Comparison of ENCODE assay signal across 10 mouse cellular contexts in the genomic region with DNA sequence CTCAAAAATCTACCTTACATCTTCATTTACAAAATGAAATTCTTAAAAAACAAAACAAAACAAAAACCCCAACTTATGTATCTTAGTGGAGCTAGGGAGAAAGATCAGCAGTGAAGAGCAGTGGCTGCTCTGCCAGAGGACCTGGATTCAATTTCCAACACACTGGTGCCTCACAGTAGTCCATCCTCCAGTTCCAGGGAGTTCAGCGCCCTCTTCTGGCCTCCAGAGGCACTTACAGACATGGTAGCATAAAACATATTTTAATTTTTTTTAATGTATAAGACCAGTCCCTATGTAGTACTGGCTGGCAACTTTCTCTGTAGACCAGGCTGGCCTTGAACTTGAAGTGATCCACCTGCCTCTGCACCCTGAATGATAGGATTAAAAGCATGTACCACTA. TPM values are rescaled to one million over a fixed set of nuclear protein-coding genes. Genes with fewer than 3 reads are reported as not detected.
DNase-seq lines count a peak whose midpoint lies in the region; ATAC-seq lines count a peak whose summit lies in the region.
"Had no signal": no experiment of that assay in that cellular context is flagged by ENCODE, and none has a peak within 500 bp of the region (broad histone marks: within the 10 kb centered on the region; RNA-seq: fewer than 3 reads in every experiment).

No protein-coding gene starts in this region.

- WGBS in midbrain, embryonic 14.5 days: 38% methylated on average over 1 of the region's 1 CpGs
- 42% methylated on average over 1 of the region's 1 CpGs for WGBS in midbrain, embryonic 13.5 days
- WGBS in embryonic facial prominence, embryonic 10.5 days: 28% methylated on average over 1 of the region's 1 CpGs
- 15% methylated on average over 1 of the region's 1 CpGs for WGBS in hindbrain, embryonic 11.5 days

- H3K4me1 ChIP-seq in midbrain, embryonic 14.5 days (ENCODE audit: control insufficient read depth, insufficient read depth, low read length): 0 out of 2 replicates have a peak, but pooled peaks cover 3% of the 10 kb centered on the region
- H3K4me1 ChIP-seq in midbrain, embryonic 13.5 days (replicated peaks): peaks cover 20% of the 10 kb centered on the region; the same call in 1 of the 2 replicates
- peaks cover under 1% of the 10 kb centered on the region; the same call in 1 of the 2 replicates for H3K4me1 ChIP-seq in embryonic facial prominence, embryonic 10.5 days
- H3K4me1 ChIP-seq in hindbrain, embryonic 11.5 days (replicated peaks; ENCODE audit: control insufficient read depth, insufficient read depth, low read length): no peaks in the 10 kb centered on the region

- DNase-seq in adrenal gland, postnatal 36 days: peak; percentile 39 to 56
- DNase-seq in adrenal gland, adult 18-20 months (ENCODE audit: low spot score in 2 of 2): no peak
- DNase-seq in midbrain, embryonic 14.5 days: peak; percentile 49
- peak; percentile 36 for DNase-seq in embryonic facial prominence, embryonic 10.5 days (ENCODE audit: low spot score)
- DNase-seq in left cerebral cortex, adult 8-10 months (ENCODE audit: low spot score in 2 of 2): no peak
- no peak for DNase-seq in hindbrain, embryonic 11.5 days (ENCODE audit: low spot score)

- peaks cover 83% of the 10 kb centered on the region for H3K36me3 ChIP-seq in midbrain, embryonic 14.5 days (ENCODE audit: control insufficient read depth, insufficient read depth, low read length)
- H3K36me3 ChIP-seq in midbrain, embryonic 13.5 days: peaks cover 88% of the 10 kb centered on the region
- peaks cover 97% of the 10 kb centered on the region for H3K36me3 ChIP-seq in embryonic facial prominence, embryonic 10.5 days (replicated peaks)
- H3K36me3 ChIP-seq in hindbrain, embryonic 11.5 days (ENCODE audit: control insufficient read depth, insufficient read depth, low read length): peaks cover 7% of the 10 kb centered on the region

- no peaks in the 10 kb centered on the region for H3K27me3 ChIP-seq in midbrain, embryonic 14.5 days (ENCODE audit: control insufficient read depth, insufficient read depth, low read length)
- no peaks in the 10 kb centered on the region for H3K27me3 ChIP-seq in midbrain, embryonic 13.5 days
- no peaks in the 10 kb centered on the region for H3K27me3 ChIP-seq in embryonic facial prominence, embryonic 10.5 days (replicated peaks; ENCODE audit: low read depth, poor library complexity, severe bottlenecking)
- H3K27me3 ChIP-seq in hindbrain, embryonic 11.5 days (ENCODE audit: control insufficient read depth, insufficient read depth, low read length): no peaks in the 10 kb centered on the region
- H3K27me3 ChIP-seq: midbrain, embryonic 12.5 days had no signal

- no peaks in the 10 kb centered on the region for H3K9me3 ChIP-seq in midbrain, embryonic 14.5 days (ENCODE audit: control insufficient read depth, low read length)
- 0 out of 2 replicates have a peak, but pooled peaks cover 3% of the 10 kb centered on the region for H3K9me3 ChIP-seq in midbrain, embryonic 13.5 days
- no peaks in the 10 kb centered on the region for H3K9me3 ChIP-seq in embryonic facial prominence, embryonic 10.5 days
- H3K9me3 ChIP-seq in hindbrain, embryonic 11.5 days (ENCODE audit: control insufficient read depth, low read length): no peaks in the 10 kb centered on the region
- H3K9me3 ChIP-seq: midbrain, embryonic 12.5 days had no signal

- H3K27ac ChIP-seq in midbrain, embryonic 14.5 days (replicated peaks; ENCODE audit: low read depth, low read length): no peak overlapping the region
- H3K27ac ChIP-seq in midbrain, embryonic 13.5 days: no peak overlapping the region
- H3K27ac ChIP-seq in embryonic facial prominence, embryonic 10.5 days (replicated peaks): no peak overlapping the region
- no peak overlapping the region for H3K27ac ChIP-seq in hindbrain, embryonic 11.5 days (ENCODE audit: low read depth, low read length)
- H3K27ac ChIP-seq: midbrain, embryonic 12.5 days had no signal

- ATAC-seq in midbrain, embryonic 14.5 days (ENCODE audit: low FRiP score, low TSS enrichment): no peak
- ATAC-seq in midbrain, embryonic 13.5 days: no peak
- ATAC-seq in neutrophil, adult 5-6 weeks (ENCODE audit: extremely low read depth, insufficient number of reproducible peaks, low FRiP score, poor library complexity, severe bottlenecking): peak; percentile 25; the same call in 1 of the 2 replicates
- ATAC-seq in hindbrain, embryonic 11.5 days (ENCODE audit: low FRiP score): no peak

- H3K4me3 ChIP-seq in midbrain, embryonic 14.5 days (replicated peaks; ENCODE audit: low read depth, low read length): no peak overlapping the region
- no peak overlapping the region for H3K4me3 ChIP-seq in midbrain, embryonic 13.5 days (replicated peaks)
- H3K4me3 ChIP-seq in embryonic facial prominence, embryonic 10.5 days: no peak overlapping the region
- H3K4me3 ChIP-seq in hindbrain, embryonic 11.5 days (ENCODE audit: low read depth, low read length): no peak overlapping the region
- H3K4me3 ChIP-seq: erythroblast, embryonic 14.5 days; midbrain, embryonic 12.5 days had no signal

- no peak overlapping the region for H3K4me2 ChIP-seq in midbrain, embryonic 14.5 days (ENCODE audit: low read length)
- H3K4me2 ChIP-seq in midbrain, embryonic 13.5 days (replicated peaks): no peak overlapping the region
- no peak overlapping the region for H3K4me2 ChIP-seq in hindbrain, embryonic 11.5 days (replicated peaks; ENCODE audit: low read depth, low read length)
- H3K4me2 ChIP-seq: midbrain, embryonic 12.5 days had no signal

- H3K9ac ChIP-seq in midbrain, embryonic 14.5 days (replicated peaks; ENCODE audit: low read length): no peak overlapping the region
- no peak overlapping the region for H3K9ac ChIP-seq in midbrain, embryonic 13.5 days (replicated peaks)
- H3K9ac ChIP-seq in hindbrain, embryonic 11.5 days (ENCODE audit: low read depth, low read length): no peak overlapping the region
- H3K9ac ChIP-seq: midbrain, embryonic 12.5 days had no signal

RNA-seq across cellular contexts. Expression of a gene that starts 14.2 kb away (rescaled TPM):
- 10 to 100 TPM; 24.8 to 38.0 TPM for total RNA-seq in adrenal gland, postnatal 36 days (2021)
- total RNA-seq in adrenal gland, adult 18-20 months (2021): 10 to 100 TPM; 29.9 to 34.1 TPM
- 68.4 and 103 TPM in 2 replicates for polyA plus RNA-seq in midbrain, embryonic 14.5 days (2014; fragmentation: Nextera tagmentation; extraction: Ambion mirVana)
- 120 and 139 TPM in 2 replicates for polyA plus RNA-seq in midbrain, embryonic 13.5 days (2015; fragmentation: Nextera tagmentation; extraction: Ambion mirVana)
- 151 and 157 TPM in 2 replicates for polyA plus RNA-seq in embryonic facial prominence, embryonic 10.5 days (2016; fragmentation: Nextera tagmentation; extraction: Ambion mirVana)
- total RNA-seq in neutrophil, adult 5-6 weeks (2017): 9.9 and 12.5 TPM in 2 replicates
- total RNA-seq in left cerebral cortex, adult 8-10 months (2022): 1 to 10 TPM; 5.9 to 9.4 (median 9.0) TPM
- 73.6 and 92.0 TPM in 2 replicates for polyA plus RNA-seq in hindbrain, embryonic 11.5 days (2014; fragmentation: Nextera tagmentation; extraction: Ambion mirVana)

RNA-seq across cellular contexts. Expression of a gene that starts 25.3 kb away (rescaled TPM):
- 10 to 100 TPM; 10.5 to 11.3 TPM for total RNA-seq in adrenal gland, postnatal 36 days (2021)
- total RNA-seq in adrenal gland, adult 18-20 months (2021): 10 to 100 TPM in 1 of 2 experiments, 1 to 10 TPM in 1; 9.8 to 12.8 TPM
- 3.9 and 4.2 TPM in 2 replicates for polyA plus RNA-seq in midbrain, embryonic 14.5 days (2014; fragmentation: Nextera tagmentation; extraction: Ambion mirVana)
- 4.7 and 5.2 TPM in 2 replicates for polyA plus RNA-seq in midbrain, embryonic 13.5 days (2015; fragmentation: Nextera tagmentation; extraction: Ambion mirVana)
- polyA plus RNA-seq in embryonic facial prominence, embryonic 10.5 days (2016; fragmentation: Nextera tagmentation; extraction: Ambion mirVana): 13.5 and 15.3 TPM in 2 replicates
- 14.1 and 16.1 TPM in 2 replicates for total RNA-seq in neutrophil, adult 5-6 weeks (2017)
- total RNA-seq in left cerebral cortex, adult 8-10 months (2022): 1 to 10 TPM; 2.0 to 4.3 (median 2.8) TPM
- polyA plus RNA-seq in hindbrain, embryonic 11.5 days (2014; fragmentation: Nextera tagmentation; extraction: Ambion mirVana): 5.2 and 7.0 TPM in 2 replicates

RNA-seq across cellular contexts. Expression of a gene that starts 25.4 kb away (rescaled TPM):
- 10 to 100 TPM; 41.5 to 88.1 TPM for total RNA-seq in adrenal gland, postnatal 36 days (2021)
- 10 to 100 TPM; 54.7 to 76.5 TPM for total RNA-seq in adrenal gland, adult 18-20 months (2021)
- 6.4 and 6.9 TPM in 2 replicates for polyA plus RNA-seq in midbrain, embryonic 14.5 days (2014; fragmentation: Nextera tagmentation; extraction: Ambion mirVana)
- 5.0 and 5.9 TPM in 2 replicates for polyA plus RNA-seq in midbrain, embryonic 13.5 days (2015; fragmentation: Nextera tagmentation; extraction: Ambion mirVana)
- 8.8 and 9.2 TPM in 2 replicates for polyA plus RNA-seq in embryonic facial prominence, embryonic 10.5 days (2016; fragmentation: Nextera tagmentation; extraction: Ambion mirVana)
- total RNA-seq in neutrophil, adult 5-6 weeks (2017): 5.4 and 6.1 TPM in 2 replicates
- total RNA-seq in left cerebral cortex, adult 8-10 months (2022): 10 to 100 TPM; 24.8 to 34.9 (median 28.4) TPM
- polyA plus RNA-seq in hindbrain, embryonic 11.5 days (2014; fragmentation: Nextera tagmentation; extraction: Ambion mirVana): 6.8 and 9.5 TPM in 2 replicates

RNA-seq across cellular contexts. Expression of a gene that starts 32.2 kb away (rescaled TPM):
- total RNA-seq in adrenal gland, postnatal 36 days (2021): 1,000 to 10,000 TPM; 1,640 to 1,911 TPM
- 1,000 to 10,000 TPM; 1,582 to 1,912 TPM for total RNA-seq in adrenal gland, adult 18-20 months (2021)
- polyA plus RNA-seq in midbrain, embryonic 14.5 days (2014; fragmentation: Nextera tagmentation; extraction: Ambion mirVana): 977 and 1,164 TPM in 2 replicates
- polyA plus RNA-seq in midbrain, embryonic 13.5 days (2015; fragmentation: Nextera tagmentation; extraction: Ambion mirVana): 934 and 937 TPM in 2 replicates
- 1,123 and 1,138 TPM in 2 replicates for polyA plus RNA-seq in embryonic facial prominence, embryonic 10.5 days (2016; fragmentation: Nextera tagmentation; extraction: Ambion mirVana)
- 1,363 and 1,388 TPM in 2 replicates for total RNA-seq in neutrophil, adult 5-6 weeks (2017)
- total RNA-seq in left cerebral cortex, adult 8-10 months (2022): 100 to 1,000 TPM; 678 to 790 (median 743) TPM
- polyA plus RNA-seq in hindbrain, embryonic 11.5 days (2014; fragmentation: Nextera tagmentation; extraction: Ambion mirVana): 1,168 and 1,191 TPM in 2 replicates

RNA-seq across cellular contexts. Expression of a gene that starts 37.1 kb away (rescaled TPM):
- total RNA-seq in adrenal gland, postnatal 36 days (2021): 10 to 100 TPM; 85.9 to 89.9 TPM
- 10 to 100 TPM; 69.9 to 71.9 TPM for total RNA-seq in adrenal gland, adult 18-20 months (2021)
- 51.7 and 53.3 TPM in 2 replicates for polyA plus RNA-seq in midbrain, embryonic 14.5 days (2014; fragmentation: Nextera tagmentation; extraction: Ambion mirVana)
- 42.0 and 43.4 TPM in 2 replicates for polyA plus RNA-seq in midbrain, embryonic 13.5 days (2015; fragmentation: Nextera tagmentation; extraction: Ambion mirVana)
- polyA plus RNA-seq in embryonic facial prominence, embryonic 10.5 days (2016; fragmentation: Nextera tagmentation; extraction: Ambion mirVana): 107 and 123 TPM in 2 replicates
- not detected in 2 replicates for total RNA-seq in neutrophil, adult 5-6 weeks (2017)
- 10 to 100 TPM; 23.9 to 29.6 (median 26.2) TPM for total RNA-seq in left cerebral cortex, adult 8-10 months (2022)
- 57.7 and 69.3 TPM in 2 replicates for polyA plus RNA-seq in hindbrain, embryonic 11.5 days (2014; fragmentation: Nextera tagmentation; extraction: Ambion mirVana)

Comparison
In these comparisons a context has a peak if more than half of its experiments do, and no peak if none do; other contexts are left out.
1. DNase-seq: peak in adrenal gland, postnatal 36 days (2 of 2), midbrain, embryonic 14.5 days (single experiment) and embryonic facial prominence, embryonic 10.5 days (single experiment); none in adrenal gland, adult 18-20 months (0 of 2), left cerebral cortex, adult 8-10 months (0 of 2) and hindbrain, embryonic 11.5 days (single experiment).